Mouse (Mus musculus): ENCODE data around the gene Gm10309.

DNA sequence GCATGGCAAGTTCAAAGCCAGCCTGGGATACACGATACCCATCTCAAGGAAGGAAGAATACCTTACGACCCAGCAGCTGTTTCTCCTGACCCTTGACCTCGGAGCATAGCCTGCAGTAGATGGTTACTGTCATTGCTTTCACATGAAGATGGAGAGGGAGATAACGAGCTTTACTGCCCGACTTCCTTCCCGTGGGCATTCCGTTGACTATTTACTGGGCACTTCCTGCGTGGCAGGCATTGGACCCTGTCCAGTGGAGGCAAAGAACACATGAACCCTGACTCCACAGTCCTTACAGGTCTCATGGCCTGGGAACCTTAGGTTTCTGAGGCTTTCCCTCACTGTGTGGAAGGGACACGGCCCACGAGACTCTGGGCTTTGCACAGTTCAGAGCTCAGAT, 25.6 kb downstream of the Gm10309 start:
- no peak for TF ChIP-seq CTCF (IDR thresholded peaks at IDR 0.05; ENCODE audit: low read depth)
- no peak for TF ChIP-seq EP300 (IDR thresholded peaks at IDR 0.05; ENCODE audit: low read depth)
